In the genomic region with DNA sequence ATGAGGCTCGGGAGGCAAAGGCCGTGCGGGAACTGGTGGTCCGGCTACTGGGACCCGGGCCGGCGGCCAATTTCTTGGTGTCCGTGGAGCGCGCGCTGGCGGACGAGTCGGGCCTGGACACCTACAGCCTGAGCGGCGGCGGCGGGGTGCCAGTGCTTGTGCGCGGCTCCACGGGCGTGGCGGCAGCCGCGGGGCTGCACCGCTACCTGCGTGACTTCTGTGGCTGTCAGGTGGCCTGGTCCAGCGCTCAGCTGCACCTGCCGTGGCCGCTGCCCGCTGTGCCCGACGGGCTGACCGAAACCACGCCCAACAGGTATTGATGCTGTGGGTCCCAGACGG, we compare ENCODE assay signal across 8 mouse cellular contexts. TPM values are rescaled to one million over a fixed set of nuclear protein-coding genes. Genes with fewer than 3 reads are reported as not detected.
DNase-seq lines count a peak whose midpoint lies in the region; ATAC-seq and TF ChIP-seq lines count a peak whose summit lies in the region.

No protein-coding gene starts in this region.

- H3K27ac ChIP-seq in kidney, adult 2 months (ENCODE audit: insufficient read depth, low read depth, low read length), result peak overlapping the region; percentile 46; the same call in 1 of the 2 replicates
- H3K27ac ChIP-seq in bone marrow macrophage, adult 2 months (ENCODE audit: insufficient read depth, low read depth, low read length), result peak overlapping the region; percentile 73
- H3K27ac ChIP-seq in hindbrain, embryonic 15.5 days (replicated peaks), result peak overlapping the region; percentile 85
- peak overlapping the region; percentile 69 for H3K27ac ChIP-seq in midbrain, embryonic 13.5 days

- DNase-seq in kidney, adult 2 months, result no peak
- DNase-seq in kidney, postnatal 4 days, result no peak
- DNase-seq in gastrocnemius, adult 8-10 months (ENCODE audit: low spot score in 2 of 2), result no peak
- DNase-seq in kidney, postnatal 14 days, result no peak
- no peak for DNase-seq in retina, embryonic 14.5 days (ENCODE audit: low spot score)

- under 1% methylated on average over 35 of the region's 36 CpGs for WGBS in kidney, adult 2 months
- WGBS in hindbrain, embryonic 15.5 days, result under 1% methylated on average over 36 of the region's 36 CpGs
- under 1% methylated on average over 36 of the region's 36 CpGs for WGBS in midbrain, embryonic 13.5 days

- peak; percentile 74 for ATAC-seq in hindbrain, embryonic 15.5 days (ENCODE audit: low FRiP score, low read depth)
- peak; percentile 78 for ATAC-seq in midbrain, embryonic 13.5 days

- TF ChIP-seq POLR2A in kidney, adult 2 months (IDR thresholded peaks at IDR 0.05; ENCODE audit: low read depth, low read length), result no peak
- TF ChIP-seq POLR2A in bone marrow macrophage, adult 2 months (IDR thresholded peaks at IDR 0.05; ENCODE audit: borderline replicate concordance, low read depth, low read length), result 0 out of 2 replicates have a peak, but pooled peaks have one; percentile 88

- no peaks in the 10 kb centered on the region for H3K9me3 ChIP-seq in hindbrain, embryonic 15.5 days
- no peaks in the 10 kb centered on the region for H3K9me3 ChIP-seq in midbrain, embryonic 13.5 days

- H3K4me2 ChIP-seq in hindbrain, embryonic 15.5 days, result peak overlapping the region; percentile 77
- H3K4me2 ChIP-seq in midbrain, embryonic 13.5 days (replicated peaks), result peak overlapping the region; percentile 96

- H3K4me1 ChIP-seq in kidney, adult 2 months (ENCODE audit: control insufficient read depth, insufficient read depth, low read length), result peaks cover 11% of the 10 kb centered on the region; the same call in 1 of the 2 replicates
- H3K4me1 ChIP-seq in bone marrow macrophage, adult 2 months (ENCODE audit: control insufficient read depth, insufficient read depth, low read length), result peaks cover 13% of the 10 kb centered on the region
- H3K4me1 ChIP-seq in hindbrain, embryonic 15.5 days (replicated peaks), result peaks cover 24% of the 10 kb centered on the region
- peaks cover 21% of the 10 kb centered on the region for H3K4me1 ChIP-seq in midbrain, embryonic 13.5 days (replicated peaks)

- peak overlapping the region; percentile 66 for H3K9ac ChIP-seq in hindbrain, embryonic 15.5 days
- H3K9ac ChIP-seq in midbrain, embryonic 13.5 days (replicated peaks), result peak overlapping the region; percentile 92

- TF ChIP-seq CTCF in kidney, adult 2 months (conservative IDR thresholded peaks at IDR 0.05; ENCODE audit: insufficient read depth, insufficient read length, low read depth, low read length), result no peak
- no peak for TF ChIP-seq CTCF in bone marrow macrophage, adult 2 months (IDR thresholded peaks at IDR 0.05; ENCODE audit: low read depth, low read length)

- peak overlapping the region; percentile 78 for H3K4me3 ChIP-seq in kidney, adult 2 months (ENCODE audit: insufficient read depth, low read depth, low read length)
- peak overlapping the region; percentile 81 for H3K4me3 ChIP-seq in bone marrow macrophage, adult 2 months (ENCODE audit: insufficient read depth, low read length)
- peak overlapping the region; percentile 80 for H3K4me3 ChIP-seq in hindbrain, embryonic 15.5 days
- H3K4me3 ChIP-seq in midbrain, embryonic 13.5 days (replicated peaks), result peak overlapping the region; percentile 80

- H3K27me3 ChIP-seq in kidney, adult 2 months (replicated peaks; ENCODE audit: control insufficient read depth, insufficient read depth, low read length), result no peaks in the 10 kb centered on the region
- no peaks in the 10 kb centered on the region for H3K27me3 ChIP-seq in hindbrain, embryonic 15.5 days
- peaks cover 10% of the 10 kb centered on the region; the same call in 1 of the 2 replicates for H3K27me3 ChIP-seq in midbrain, embryonic 13.5 days

- no peaks in the 10 kb centered on the region for H3K36me3 ChIP-seq in kidney, adult 2 months (ENCODE audit: control insufficient read depth, insufficient read depth, low read length)
- H3K36me3 ChIP-seq in hindbrain, embryonic 15.5 days, result no peaks in the 10 kb centered on the region
- no peaks in the 10 kb centered on the region for H3K36me3 ChIP-seq in midbrain, embryonic 13.5 days

RNA-seq across cellular contexts. Expression of a gene that starts 0.3 kb away (rescaled TPM):
- 50.6 and 60.6 TPM in 2 replicates for polyA plus RNA-seq in kidney, adult 2 months (2012; rRNA removed)
- polyA plus RNA-seq in bone marrow macrophage, adult 2 months (2012; ENCODE audit: insufficient read depth, insufficient read length, missing spikeins), result 59.5 and 64.3 TPM in 2 replicates
- 13.0 and 15.5 TPM in 2 replicates for polyA plus RNA-seq in hindbrain, embryonic 15.5 days (2015; fragmentation: Nextera tagmentation; extraction: Ambion mirVana)
- polyA plus RNA-seq in midbrain, embryonic 13.5 days (2015; fragmentation: Nextera tagmentation; extraction: Ambion mirVana), result 9.7 and 9.9 TPM in 2 replicates
- 1 to 10 TPM; 2.9 to 4.8 (median 4.0) TPM for total RNA-seq in gastrocnemius, adult 8-10 months (2022)

RNA-seq across cellular contexts. Expression of a gene that starts 8.1 kb away (rescaled TPM):
- polyA plus RNA-seq in kidney, adult 2 months (2012; rRNA removed), result 0.44 and 0.83 TPM in 2 replicates
- polyA plus RNA-seq in bone marrow macrophage, adult 2 months (2012; ENCODE audit: insufficient read depth, insufficient read length, missing spikeins), result 0.60 TPM in 1 of 2 replicates, not detected in the other
- 0.47 and 0.48 TPM in 2 replicates for polyA plus RNA-seq in hindbrain, embryonic 15.5 days (2015; fragmentation: Nextera tagmentation; extraction: Ambion mirVana)
- polyA plus RNA-seq in midbrain, embryonic 13.5 days (2015; fragmentation: Nextera tagmentation; extraction: Ambion mirVana), result 0.24 TPM in 1 of 2 replicates, not detected in the other
- total RNA-seq in gastrocnemius, adult 8-10 months (2022), result under 1 TPM in 1 of 4 experiments, not detected in 3; 0.21 TPM

RNA-seq across cellular contexts. Expression of a gene that starts 12.2 kb away (rescaled TPM):
- polyA plus RNA-seq in kidney, adult 2 months (2012; rRNA removed), result 154 and 200 TPM in 2 replicates
- 16.5 and 19.6 TPM in 2 replicates for polyA plus RNA-seq in bone marrow macrophage, adult 2 months (2012; ENCODE audit: insufficient read depth, insufficient read length, missing spikeins)
- 40.6 and 42.4 TPM in 2 replicates for polyA plus RNA-seq in hindbrain, embryonic 15.5 days (2015; fragmentation: Nextera tagmentation; extraction: Ambion mirVana)
- 47.1 and 52.8 TPM in 2 replicates for polyA plus RNA-seq in midbrain, embryonic 13.5 days (2015; fragmentation: Nextera tagmentation; extraction: Ambion mirVana)
- 10 to 100 TPM in 1 of 4 experiments, 1 to 10 TPM in 3; 7.2 to 11.0 (median 8.5) TPM for total RNA-seq in gastrocnemius, adult 8-10 months (2022)

RNA-seq across cellular contexts. Expression of a gene that starts 16.9 kb away (rescaled TPM):
- polyA plus RNA-seq in kidney, adult 2 months (2012; rRNA removed), result 56.9 and 67.9 TPM in 2 replicates
- polyA plus RNA-seq in bone marrow macrophage, adult 2 months (2012; ENCODE audit: insufficient read depth, insufficient read length, missing spikeins), result 53.8 and 67.3 TPM in 2 replicates
- 85.1 and 90.0 TPM in 2 replicates for polyA plus RNA-seq in hindbrain, embryonic 15.5 days (2015; fragmentation: Nextera tagmentation; extraction: Ambion mirVana)
- 85.9 and 90.9 TPM in 2 replicates for polyA plus RNA-seq in midbrain, embryonic 13.5 days (2015; fragmentation: Nextera tagmentation; extraction: Ambion mirVana)
- total RNA-seq in gastrocnemius, adult 8-10 months (2022), result 10 to 100 TPM in 2 of 4 experiments, 1 to 10 TPM in 2; 8.0 to 12.3 (median 9.4) TPM

RNA-seq across cellular contexts. Expression of a gene that starts 25.1 kb away (rescaled TPM):
- 1.2 and 1.9 TPM in 2 replicates for polyA plus RNA-seq in kidney, adult 2 months (2012; rRNA removed)
- 4.1 and 4.8 TPM in 2 replicates for polyA plus RNA-seq in bone marrow macrophage, adult 2 months (2012; ENCODE audit: insufficient read depth, insufficient read length, missing spikeins)
- polyA plus RNA-seq in hindbrain, embryonic 15.5 days (2015; fragmentation: Nextera tagmentation; extraction: Ambion mirVana), result 21.3 and 22.5 TPM in 2 replicates
- polyA plus RNA-seq in midbrain, embryonic 13.5 days (2015; fragmentation: Nextera tagmentation; extraction: Ambion mirVana), result 27.9 and 30.8 TPM in 2 replicates
- 1 to 10 TPM; 1.3 to 1.5 (median 1.4) TPM for total RNA-seq in gastrocnemius, adult 8-10 months (2022)
